Comparison of ENCODE assay signal across 10 mouse cellular contexts in the genomic region with DNA sequence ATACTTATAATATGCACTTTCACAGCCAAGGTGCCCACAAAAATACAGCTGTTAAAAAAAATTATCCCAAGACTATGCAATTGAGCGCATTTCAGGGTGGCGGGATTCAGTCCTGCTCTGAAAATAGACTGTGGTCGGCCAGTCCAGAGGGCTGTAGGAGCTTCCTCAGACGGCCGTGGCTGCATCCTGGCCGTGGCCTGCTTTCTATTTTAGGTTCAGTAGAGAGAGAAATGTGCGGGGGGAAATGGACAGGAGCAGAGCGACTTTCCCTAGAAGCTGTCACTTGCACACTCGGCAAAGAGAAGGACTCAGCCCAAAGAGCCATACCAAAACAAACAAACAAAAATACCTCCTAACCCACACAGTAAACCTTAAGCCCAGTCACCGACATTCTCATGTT.
A peak's percentile ranks its signal among the peaks of the same experiment; 100 is the strongest.
DNase-seq lines count a peak whose midpoint lies in the region; ATAC-seq and TF ChIP-seq lines count a peak whose summit lies in the region.
"Had no signal": no experiment of that assay in that cellular context is flagged by ENCODE, and none has a peak within 500 bp of the region (broad histone marks: within the 10 kb centered on the region; RNA-seq: fewer than 3 reads in every experiment).

No protein-coding gene starts in this region.

- H3K9me3 ChIP-seq in embryonic facial prominence, embryonic 13.5 days: no peaks in the 10 kb centered on the region
- no peaks in the 10 kb centered on the region for H3K9me3 ChIP-seq in embryonic facial prominence, embryonic 10.5 days
- no peaks in the 10 kb centered on the region for H3K9me3 ChIP-seq in lung, postnatal 0 days (ENCODE audit: low read length)
- H3K9me3 ChIP-seq in heart, embryonic 16.5 days (replicated peaks; ENCODE audit: control insufficient read depth, low read length): no peaks in the 10 kb centered on the region
- no peaks in the 10 kb centered on the region for H3K9me3 ChIP-seq in forebrain, embryonic 13.5 days (replicated peaks)
- no peaks in the 10 kb centered on the region for H3K9me3 ChIP-seq in hindbrain, embryonic 10.5 days

- 0 out of 2 replicates have a peak overlapping the region, but pooled peaks have one; percentile 0 for H3K27ac ChIP-seq in embryonic facial prominence, embryonic 13.5 days
- H3K27ac ChIP-seq in embryonic facial prominence, embryonic 10.5 days (replicated peaks): no peak overlapping the region
- 0 out of 2 replicates have a peak overlapping the region, but pooled peaks have one; percentile 20 for H3K27ac ChIP-seq in lung, postnatal 0 days (ENCODE audit: low read length)
- H3K27ac ChIP-seq in heart, embryonic 16.5 days (ENCODE audit: low read length): peak overlapping the region; percentile 62
- no peak overlapping the region for H3K27ac ChIP-seq in forebrain, embryonic 13.5 days
- H3K27ac ChIP-seq in hindbrain, embryonic 10.5 days: no peak overlapping the region

- H3K27me3 ChIP-seq in embryonic facial prominence, embryonic 13.5 days: no peaks in the 10 kb centered on the region
- no peaks in the 10 kb centered on the region for H3K27me3 ChIP-seq in embryonic facial prominence, embryonic 10.5 days (replicated peaks; ENCODE audit: low read depth, poor library complexity, severe bottlenecking)
- no peaks in the 10 kb centered on the region for H3K27me3 ChIP-seq in lung, postnatal 0 days (replicated peaks; ENCODE audit: insufficient read depth, low read length)
- no peaks in the 10 kb centered on the region for H3K27me3 ChIP-seq in heart, embryonic 16.5 days (ENCODE audit: control insufficient read depth, insufficient read depth, low read length)
- H3K27me3 ChIP-seq in forebrain, embryonic 13.5 days: no peaks in the 10 kb centered on the region
- no peaks in the 10 kb centered on the region for H3K27me3 ChIP-seq in hindbrain, embryonic 10.5 days (ENCODE audit: insufficient read depth, poor library complexity, severe bottlenecking)

- WGBS in embryonic facial prominence, embryonic 13.5 days: 69% methylated on average over 10 of the region's 10 CpGs
- WGBS in embryonic facial prominence, embryonic 10.5 days: 74% methylated on average over 10 of the region's 10 CpGs
- 50% methylated on average over 10 of the region's 10 CpGs for WGBS in lung, postnatal 0 days
- 19% methylated on average over 10 of the region's 10 CpGs for WGBS in heart, embryonic 16.5 days
- WGBS in forebrain, embryonic 13.5 days: 87% methylated on average over 10 of the region's 10 CpGs
- 79% methylated on average over 10 of the region's 10 CpGs for WGBS in hindbrain, embryonic 10.5 days

- no peak overlapping the region for H3K9ac ChIP-seq in embryonic facial prominence, embryonic 13.5 days
- H3K9ac ChIP-seq in lung, postnatal 0 days (replicated peaks; ENCODE audit: low read depth): no peak overlapping the region
- no peak overlapping the region for H3K9ac ChIP-seq in heart, embryonic 16.5 days (ENCODE audit: low read length)
- no peak overlapping the region for H3K9ac ChIP-seq in forebrain, embryonic 13.5 days

- no peak for DNase-seq in embryonic facial prominence, embryonic 10.5 days (ENCODE audit: low spot score)
- DNase-seq in lung, postnatal 0 days (ENCODE audit: low spot score): no peak
- no peak for DNase-seq in lung, postnatal 4 days
- DNase-seq in embryo, embryonic 10.5 days (ENCODE audit: low spot score): no peak
- DNase-seq in hindbrain, embryonic 10.5 days (ENCODE audit: low spot score): no peak
- DNase-seq: lung, adult 2 months had no signal

- H3K4me3 ChIP-seq in embryonic facial prominence, embryonic 13.5 days: no peak overlapping the region
- no peak overlapping the region for H3K4me3 ChIP-seq in embryonic facial prominence, embryonic 10.5 days
- H3K4me3 ChIP-seq in lung, postnatal 0 days (ENCODE audit: low read depth, low read length): no peak overlapping the region
- 0 out of 2 replicates have a peak overlapping the region, but pooled peaks have one; percentile 1 for H3K4me3 ChIP-seq in heart, embryonic 16.5 days (ENCODE audit: low read length)
- no peak overlapping the region for H3K4me3 ChIP-seq in forebrain, embryonic 13.5 days
- no peak overlapping the region for H3K4me3 ChIP-seq in hindbrain, embryonic 10.5 days
- H3K4me3 ChIP-seq: erythroblast, embryonic 14.5 days had no signal

- ATAC-seq in embryonic facial prominence, embryonic 13.5 days (ENCODE audit: insufficient number of reproducible peaks, insufficient read depth, low FRiP score, low TSS enrichment, low read depth): no peak
- ATAC-seq in lung, postnatal 0 days: no peak
- peak; percentile 61; the same call in 1 of the 2 replicates for ATAC-seq in heart, embryonic 16.5 days (replicated peaks; ENCODE audit: extremely low read depth, insufficient read depth, low FRiP score)
- no peak for ATAC-seq in forebrain, embryonic 13.5 days

- TF ChIP-seq CTCF in lung, postnatal 0 days (IDR thresholded peaks at IDR 0.05): no peak

- no peaks in the 10 kb centered on the region for H3K36me3 ChIP-seq in embryonic facial prominence, embryonic 13.5 days
- no peaks in the 10 kb centered on the region for H3K36me3 ChIP-seq in embryonic facial prominence, embryonic 10.5 days (replicated peaks)
- no peaks in the 10 kb centered on the region for H3K36me3 ChIP-seq in lung, postnatal 0 days (ENCODE audit: insufficient read depth, low read length)
- H3K36me3 ChIP-seq in heart, embryonic 16.5 days (ENCODE audit: control insufficient read depth, insufficient read depth): 0 out of 2 replicates have a peak, but pooled peaks cover 3% of the 10 kb centered on the region
- no peaks in the 10 kb centered on the region for H3K36me3 ChIP-seq in forebrain, embryonic 13.5 days (ENCODE audit: poor library complexity, severe bottlenecking)
- no peaks in the 10 kb centered on the region for H3K36me3 ChIP-seq in hindbrain, embryonic 10.5 days

- no peak overlapping the region for H3K4me2 ChIP-seq in embryonic facial prominence, embryonic 13.5 days
- H3K4me2 ChIP-seq in lung, postnatal 0 days (replicated peaks; ENCODE audit: low read depth, low read length): no peak overlapping the region
- H3K4me2 ChIP-seq in heart, embryonic 16.5 days (ENCODE audit: low read depth, low read length): peak overlapping the region; percentile 43
- H3K4me2 ChIP-seq in forebrain, embryonic 13.5 days: no peak overlapping the region

- TF ChIP-seq EP300 in lung, postnatal 0 days (IDR thresholded peaks at IDR 0.05): no peak

- H3K4me1 ChIP-seq in embryonic facial prominence, embryonic 13.5 days: no peaks in the 10 kb centered on the region
- H3K4me1 ChIP-seq in embryonic facial prominence, embryonic 10.5 days: peaks cover 5% of the 10 kb centered on the region
- no peaks in the 10 kb centered on the region for H3K4me1 ChIP-seq in lung, postnatal 0 days (ENCODE audit: insufficient read depth, low read depth, low read length)
- H3K4me1 ChIP-seq in heart, embryonic 16.5 days (ENCODE audit: control insufficient read depth, insufficient read depth, low read length): peaks cover 16% of the 10 kb centered on the region
- no peaks in the 10 kb centered on the region for H3K4me1 ChIP-seq in forebrain, embryonic 13.5 days
- H3K4me1 ChIP-seq in hindbrain, embryonic 10.5 days (replicated peaks): peaks cover 6% of the 10 kb centered on the region; the same call in 1 of the 2 replicates

Comparison
In these comparisons a context has a peak if more than half of its experiments do, and no peak if none do; other contexts are left out.
1. H3K27ac ChIP-seq: peak in embryonic facial prominence, embryonic 13.5 days (single experiment), lung, postnatal 0 days (single experiment) and heart, embryonic 16.5 days (single experiment); none in embryonic facial prominence, embryonic 10.5 days (single experiment), forebrain, embryonic 13.5 days (single experiment) and hindbrain, embryonic 10.5 days (single experiment).